Mouse (Mus musculus) left cerebral cortex, postnatal 4 days (tissue): ENCODE results near the gene Cyb561d1. TPM values are rescaled to one million over a fixed set of nuclear protein-coding genes. Genes with fewer than 3 reads are reported as not detected.
A peak's percentile ranks its signal among the peaks of the same experiment; 100 is the strongest.

Experiments used
- DNase-seq: peaks from one replicate; pipeline ENCODE4 v3.0.0-alpha.2; 2022
- intact Hi-C: fragments of 180-260 bp; cut with DNase I; formaldehyde crosslinking; loops from one replicate; pipeline ENCODE4 v1.15.1; 2025
- total RNA-seq, 2 experiments: library from RNA; stranded (reverse); gene quantifications; 2 replicates each; pipeline ENCODE4 v1.2.3; 2021

The Cyb561d1 gene
- total RNA-seq, 2 experiments from 2014 or later = 10.9 to 11.4 TPM

DNA sequence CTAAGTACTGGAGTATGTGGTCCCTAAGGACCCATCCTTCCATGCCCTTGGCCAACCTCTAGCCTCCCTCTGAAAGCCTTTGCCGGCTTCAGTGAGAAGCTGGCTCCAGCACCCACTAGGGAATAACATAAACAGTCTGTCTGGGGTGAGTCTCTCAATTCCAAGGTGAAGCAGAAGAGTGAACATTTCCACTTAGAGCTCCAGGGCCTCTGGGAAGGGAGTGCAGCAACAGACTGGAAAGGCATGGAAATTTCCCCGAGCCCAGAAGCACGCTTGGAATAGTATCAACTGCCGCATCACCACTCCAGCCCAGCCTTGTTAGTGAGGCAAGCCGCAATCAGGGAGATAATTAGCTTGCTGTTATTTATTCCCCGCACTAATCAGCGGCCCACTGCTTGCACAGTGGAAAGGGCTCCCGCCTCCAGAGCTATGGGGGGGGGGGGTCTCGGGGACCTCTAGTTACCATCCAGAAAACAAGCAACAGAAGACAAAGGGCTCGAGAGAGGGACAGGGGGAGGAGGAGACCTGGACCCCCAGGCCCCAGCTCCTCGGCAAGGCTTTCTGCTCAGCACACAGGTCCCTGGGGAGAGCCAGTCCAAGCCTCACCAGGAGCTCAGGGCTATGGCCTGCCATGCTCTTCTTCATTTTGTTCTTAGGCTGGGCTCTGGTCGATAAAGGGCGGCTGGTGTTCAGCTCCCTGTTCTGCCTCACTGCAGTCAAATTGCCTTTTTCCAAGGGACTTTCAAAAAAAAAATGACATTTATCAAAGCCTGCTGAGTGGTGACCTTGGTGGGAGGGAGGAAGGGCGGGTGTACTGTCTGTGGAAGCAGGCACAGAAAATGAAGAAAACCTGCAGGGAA lies 26.1 kb downstream of the Cyb561d1 start:
- DNase-seq = peak; percentile 51
- intact Hi-C loops = no loop called here

DNA sequence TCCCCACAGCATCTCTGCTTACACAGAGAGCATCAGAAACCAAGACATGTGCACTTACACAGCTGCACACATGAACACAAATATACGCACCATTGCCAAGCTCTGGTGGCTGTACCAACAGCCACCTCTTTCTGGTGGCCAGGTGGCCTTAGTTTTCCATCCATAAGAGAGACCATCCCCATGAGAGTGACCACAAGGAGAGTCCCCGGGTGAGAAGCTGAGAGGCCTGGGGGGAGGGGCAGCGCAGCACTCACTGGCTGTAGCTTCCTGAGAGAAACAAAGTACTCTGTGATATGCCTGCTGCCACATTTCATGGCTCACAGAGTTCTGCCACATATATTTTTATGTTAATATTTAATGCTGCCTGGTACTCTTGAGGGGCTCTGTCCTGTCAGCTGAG lies 31.8 kb downstream of the Cyb561d1 start:
- no peak for DNase-seq
- intact Hi-C loops = loop anchor here (5.0 to 10.0 kb wide), 4 partner anchors 33 to 396 kb away; partner anchors contain the start of genes Cyb561d1, Psrc1, Sort1 and Tmem167b

DNA sequence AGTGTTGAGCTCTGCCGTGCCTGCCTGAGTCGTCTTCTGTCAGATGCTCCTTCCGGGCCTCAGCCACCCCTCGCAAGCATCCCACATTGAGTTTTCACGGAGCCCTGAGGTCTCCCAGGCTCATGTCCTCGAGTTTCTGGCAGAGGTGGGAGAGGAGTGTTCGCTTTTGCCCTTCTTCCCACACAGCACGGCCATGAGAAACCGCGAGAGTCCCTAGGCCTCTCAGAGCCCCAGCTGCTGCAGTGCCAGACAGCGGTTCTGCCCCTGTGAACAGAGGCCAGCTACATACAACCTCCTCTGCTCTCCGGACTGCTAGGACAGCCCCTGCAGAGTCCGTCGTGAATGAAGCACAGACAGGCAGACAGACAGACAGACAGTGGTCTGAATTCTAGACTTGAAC lies 33.5 kb downstream of the Cyb561d1 start:
- DNase-seq = no peak
- intact Hi-C loops = loop anchor here (5.0 to 10.0 kb wide), 4 partner anchors 35 to 397 kb away; partner anchors contain the start of genes Cyb561d1, Psrc1, Sort1 and Tmem167b

DNA sequence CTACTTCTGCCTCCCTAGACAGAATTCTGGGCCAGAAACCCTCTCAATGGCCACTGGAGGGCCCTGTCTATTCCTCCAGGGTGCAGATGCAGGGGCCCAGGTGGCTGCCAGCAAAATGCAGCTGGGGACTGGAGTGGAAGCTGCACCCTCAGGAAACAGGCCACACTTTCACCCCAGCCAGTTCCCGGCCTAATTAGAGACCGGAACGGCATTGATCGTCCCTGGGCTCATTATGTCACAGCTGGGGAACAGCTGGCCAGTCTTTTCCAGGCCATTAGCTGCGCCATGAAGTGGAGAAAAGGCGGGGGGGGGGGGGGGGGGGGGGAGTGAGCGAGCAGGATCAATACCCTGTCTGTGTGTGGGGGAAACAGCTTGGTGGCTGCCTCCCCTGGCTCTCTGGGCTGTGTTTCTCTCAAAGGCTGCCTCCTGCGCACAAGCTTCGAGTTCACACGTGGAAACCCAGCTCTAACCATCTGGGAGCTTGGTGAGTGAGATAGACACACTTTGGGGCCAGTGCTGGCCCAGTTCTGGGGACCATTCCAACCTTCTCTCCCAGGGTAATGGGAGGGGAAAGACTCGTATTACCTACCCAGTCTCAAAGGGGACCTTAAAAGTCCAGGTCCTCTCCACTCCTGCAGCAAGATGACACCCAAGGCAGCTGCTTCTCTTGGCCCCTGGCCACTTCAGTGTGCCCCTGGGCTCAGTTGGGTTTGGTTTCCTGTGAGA lies 34.4 kb downstream of the Cyb561d1 start:
- intact Hi-C loops = loop anchor here (5.0 to 10.0 kb wide), 4 partner anchors 36 to 398 kb away; partner anchors contain the start of genes Cyb561d1, Psrc1, Sort1 and Tmem167b
- peak; percentile 62 for DNase-seq

DNA sequence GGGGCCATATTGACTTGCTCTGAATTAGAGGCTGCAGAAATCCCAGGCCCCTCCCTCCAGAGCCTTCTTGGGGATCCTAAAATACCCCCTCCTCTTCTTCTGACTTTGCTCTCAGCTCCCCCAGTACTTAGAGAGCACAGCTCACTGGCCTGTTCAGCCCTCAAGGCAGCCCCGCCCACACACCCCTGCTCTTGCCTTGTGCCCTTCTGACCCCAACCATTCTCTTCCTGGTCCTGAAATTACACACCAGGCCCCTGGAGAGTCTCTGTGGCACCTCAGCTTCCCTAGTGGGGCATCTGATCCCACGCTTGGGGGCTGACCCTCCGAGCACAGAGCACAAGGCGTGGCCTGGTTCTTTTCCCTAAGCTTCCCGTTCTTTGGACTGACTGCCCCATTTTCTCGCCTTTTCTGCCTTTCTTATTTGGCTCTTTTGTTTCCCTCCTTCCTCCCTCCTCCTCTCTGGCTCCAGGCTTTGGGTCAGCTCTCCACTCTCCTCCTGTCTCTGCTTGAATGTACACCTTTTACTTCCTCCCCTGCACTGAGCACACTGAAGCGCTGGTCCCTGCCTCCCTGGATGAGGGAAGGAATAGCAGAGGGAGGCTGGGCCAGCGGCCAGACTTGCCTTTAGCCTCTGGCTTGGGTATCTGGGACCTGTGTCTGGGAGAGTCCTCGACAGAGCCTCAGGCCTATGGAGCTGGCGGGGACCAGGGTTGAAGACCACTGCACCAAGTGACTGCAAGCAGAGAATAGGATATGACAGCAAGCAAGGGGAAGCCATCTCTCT lies 35.3 kb downstream of the Cyb561d1 start:
- DNase-seq = peak; percentile 43
- intact Hi-C loops = loop anchor here (5.0 to 10.0 kb wide), 4 partner anchors 37 to 399 kb away; partner anchors contain the start of genes Cyb561d1, Psrc1, Sort1 and Tmem167b

DNA sequence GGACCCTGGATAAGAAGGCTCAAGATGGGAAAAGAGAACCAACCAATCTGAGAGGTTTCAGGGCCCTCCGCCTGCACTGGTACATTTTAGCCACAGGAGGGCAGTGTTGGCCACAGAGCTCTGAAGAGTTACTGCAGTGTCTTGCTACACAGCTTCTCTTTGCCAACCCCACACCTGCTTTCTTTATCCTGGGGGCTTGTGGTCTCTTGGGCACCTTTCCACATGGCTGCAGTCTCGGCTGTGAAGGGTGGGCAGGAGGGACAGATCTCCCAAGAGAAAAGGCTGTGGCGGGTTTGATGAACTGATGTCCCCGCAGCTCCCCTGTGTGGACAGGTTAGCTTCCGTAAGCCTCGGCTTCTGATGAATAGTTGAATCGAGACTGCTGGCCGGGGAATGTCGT lies 36.2 kb downstream of the Cyb561d1 start:
- intact Hi-C loops = loop anchor here (5.0 to 10.0 kb wide), 4 partner anchors 37 to 400 kb away; partner anchors contain the start of genes Cyb561d1, Psrc1, Sort1 and Tmem167b
- peak; percentile 86 for DNase-seq

DNA sequence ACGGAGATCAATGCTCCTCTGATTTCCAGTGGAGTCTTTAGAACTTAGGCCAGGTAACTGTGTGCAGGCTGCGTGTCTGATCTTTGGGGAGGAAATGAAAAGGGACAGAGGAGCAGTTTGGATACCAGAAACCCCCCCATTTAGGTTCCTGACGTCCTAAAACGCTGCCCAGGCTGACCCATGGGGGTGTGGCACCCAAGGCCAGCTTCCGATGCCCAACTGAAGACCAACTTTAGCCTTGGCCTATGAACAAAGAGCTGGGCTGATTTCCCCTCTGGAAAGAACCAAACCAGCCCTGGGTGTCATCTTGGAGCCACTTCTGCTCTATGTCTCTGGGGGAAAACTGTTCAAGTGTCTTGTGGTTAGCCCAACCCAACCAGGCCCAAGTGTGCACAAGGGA lies 36.9 kb downstream of the Cyb561d1 start:
- intact Hi-C loops = loop anchor here (10.0 kb wide), 3 partner anchors 121 to 401 kb away; partner anchors contain the start of genes Psrc1, Sort1 and Tmem167b
- DNase-seq = no peak

DNA sequence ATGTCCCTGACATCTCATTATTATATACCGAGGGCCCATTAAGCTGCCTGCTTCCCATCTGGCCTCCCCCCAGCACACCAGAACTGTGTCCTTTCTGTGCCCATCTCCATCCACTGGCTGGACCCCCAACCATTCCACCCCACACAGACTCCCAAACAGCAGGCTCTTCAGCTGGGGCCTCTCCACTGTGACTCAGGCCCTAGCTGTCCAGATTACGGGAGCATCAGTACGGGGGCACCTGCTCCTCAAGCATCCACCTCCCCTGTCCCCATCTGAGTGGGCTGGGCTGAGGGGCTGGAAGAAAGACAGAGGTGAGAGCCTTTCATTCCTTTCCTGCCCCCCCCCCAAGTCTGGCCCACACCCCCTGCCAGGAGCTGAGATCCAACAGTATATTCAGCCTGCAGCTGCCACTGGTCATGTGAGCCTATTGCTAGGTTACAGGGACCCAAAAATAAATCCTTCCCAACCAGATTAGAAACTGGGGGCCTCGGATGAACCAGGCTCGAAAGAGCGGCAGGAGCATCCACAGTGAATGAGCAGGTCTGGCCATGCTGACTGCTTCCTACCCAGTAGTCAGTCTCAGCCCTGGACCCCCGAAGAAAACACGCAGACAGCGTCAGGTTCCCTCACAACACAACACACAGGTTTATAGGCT lies 42.5 kb downstream of the Cyb561d1 start:
- intact Hi-C loops = no loop called here
- DNase-seq = no peak

DNA sequence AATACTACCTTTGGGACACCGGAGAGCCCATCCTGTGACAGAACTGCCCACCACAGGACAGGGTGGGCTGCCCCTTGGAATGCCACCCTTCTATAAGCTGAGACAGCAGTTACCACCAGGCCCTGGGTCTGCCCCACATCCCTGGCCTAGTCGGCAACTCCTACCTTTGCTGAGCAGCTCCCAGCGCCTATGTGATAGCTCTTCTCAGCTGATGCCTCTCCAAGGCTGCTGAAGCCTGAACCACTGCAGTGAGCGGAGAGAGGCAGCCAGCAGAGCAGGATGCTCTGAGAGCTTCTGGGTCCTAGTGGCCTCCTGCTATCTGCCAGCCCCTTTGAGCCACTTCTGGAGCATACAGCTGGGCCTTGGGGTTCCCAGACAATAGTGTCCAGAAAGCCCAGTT lies 46.4 kb downstream of the Cyb561d1 start, which contains the start of gene Gpr61:
Gene Gpr61 (minus strand): TSS at position 227 of the 400 bp plus-strand sequence.
- intact Hi-C loops = no loop called here
- no peak for DNase-seq

DNA sequence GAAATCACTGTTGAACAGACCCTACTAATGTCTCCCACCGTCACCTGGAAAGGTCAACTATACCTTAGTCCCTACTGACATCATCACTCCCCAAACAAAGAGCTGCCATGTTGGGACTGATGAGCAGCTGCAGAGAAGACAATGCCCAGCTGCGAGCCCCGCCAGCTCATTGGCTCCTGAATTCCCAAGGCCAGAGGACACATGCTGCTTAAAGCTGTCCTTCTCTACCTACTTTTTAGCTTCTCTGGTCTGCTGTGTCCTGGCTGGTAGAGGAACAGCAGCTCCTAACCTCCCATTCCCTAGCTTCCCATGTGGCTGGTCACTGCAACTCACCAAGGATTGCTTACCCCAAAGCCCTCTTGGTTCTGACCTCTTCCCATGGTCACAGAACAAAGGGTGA lies 48.7 kb downstream of the Cyb561d1 start:
- intact Hi-C loops = no loop called here
- DNase-seq = no peak

DNA sequence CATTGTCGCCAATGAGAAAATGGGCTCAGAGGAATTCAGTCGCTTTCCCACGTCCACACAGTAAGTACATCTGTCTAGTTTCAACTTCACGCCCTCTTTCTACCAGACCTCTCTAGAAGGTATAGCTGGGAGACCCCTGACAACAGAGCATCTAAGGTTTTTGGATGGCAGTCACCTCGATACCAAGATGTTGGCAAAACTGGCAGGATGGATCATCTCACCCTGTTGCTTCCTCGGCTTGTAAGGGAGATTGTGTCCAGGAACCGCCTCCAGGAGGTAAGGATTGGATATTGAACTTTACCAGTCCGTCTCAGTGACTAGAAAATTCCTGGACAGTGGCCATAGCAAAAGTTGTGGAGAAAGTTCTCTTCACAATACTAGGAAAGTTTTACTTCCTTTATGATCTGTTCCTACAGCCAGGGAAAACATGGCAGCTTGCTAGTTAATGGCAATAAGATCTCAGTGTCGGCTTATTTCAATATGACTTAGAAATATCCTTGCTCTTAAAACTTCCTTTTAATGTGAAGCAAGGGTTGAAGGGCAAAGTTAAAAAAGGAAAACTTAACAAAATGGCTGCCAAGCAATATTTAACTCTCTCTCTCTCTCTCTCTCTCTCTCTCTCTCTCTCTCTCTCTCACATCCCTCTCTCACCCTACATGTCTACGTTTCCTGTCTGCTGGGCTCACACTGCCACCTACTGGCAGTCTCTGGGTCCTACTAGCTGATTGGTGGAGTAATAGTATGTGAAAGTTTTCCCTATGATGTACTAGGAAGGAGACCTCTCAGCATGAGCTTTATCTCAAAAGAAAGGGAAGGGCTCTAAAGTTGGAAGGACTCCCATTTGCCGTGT lies 53.4 kb downstream of the Cyb561d1 start:
- intact Hi-C loops = loop anchor here (5.0 kb wide), 2 partner anchors 75 to 280 kb away; no protein-coding TSS in a partner anchor
- DNase-seq = peak; percentile 89

DNA sequence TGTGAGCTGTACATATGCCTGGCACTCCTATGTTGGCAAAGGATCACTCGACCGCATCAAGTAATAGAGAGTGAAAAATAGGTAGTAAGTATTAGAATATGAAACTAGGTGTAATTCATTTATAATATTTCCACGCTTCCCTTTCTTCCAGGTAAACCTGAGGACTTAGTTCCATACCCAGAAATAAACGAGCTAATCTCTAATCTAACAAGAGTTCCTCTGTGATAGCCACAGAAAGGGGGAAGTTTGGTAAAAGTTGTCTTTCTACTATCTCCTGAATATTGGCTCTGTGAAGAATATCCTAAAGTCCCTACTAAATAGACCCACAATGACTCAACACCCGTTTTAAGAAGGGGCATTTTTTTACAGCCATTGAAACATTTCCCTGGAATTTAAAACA lies 54.3 kb downstream of the Cyb561d1 start:
- intact Hi-C loops = loop anchor here (5.0 kb wide), 2 partner anchors 74 to 279 kb away; no protein-coding TSS in a partner anchor
- no peak for DNase-seq

Other genes with a start within 250 kb of the Cyb561d1 start
- gene Gstm3, start 231.9 kb downstream of the Cyb561d1 start, total RNA-seq = not detected
- 1 to 10 TPM; 3.2 to 3.8 TPM for gene Gstm2, start 214.8 kb downstream of the Cyb561d1 start, total RNA-seq
- 10 to 100 TPM; 60.4 to 75.2 TPM for gene Gstm1, start 183.2 kb downstream of the Cyb561d1 start, total RNA-seq
- gene Gstm4, start 156.3 kb downstream of the Cyb561d1 start, total RNA-seq = 10 to 100 TPM; 10.3 to 10.9 TPM
- gene Ampd2, start 114.6 kb downstream of the Cyb561d1 start, total RNA-seq = 10 to 100 TPM; 65.3 to 75.4 TPM
- under 1 TPM in 1 of 2 experiments, not detected in 1; 0.44 TPM for gene Gnat2, start 108.4 kb downstream of the Cyb561d1 start, total RNA-seq
- 10 to 100 TPM; 88.6 to 90.4 TPM for gene Gnai3, start 55.1 kb downstream of the Cyb561d1 start, total RNA-seq
- gene Gpr61, start 46.3 kb downstream of the Cyb561d1 start, total RNA-seq = 10 to 100 TPM; 12.1 to 14.0 TPM
- gene Amigo1, start 14.9 kb downstream of the Cyb561d1 start, total RNA-seq = 10 to 100 TPM; 23.6 to 25.8 TPM
- 10 to 100 TPM; 33.1 to 34.8 TPM for gene Atxn7l2, start 9.7 kb upstream of the Cyb561d1 start, total RNA-seq
- 1 to 10 TPM in 1 of 2 experiments, under 1 TPM in 1; 0.98 to 1.4 TPM for gene Sypl2, start 25.4 kb upstream of the Cyb561d1 start, total RNA-seq
- 10 to 100 TPM; 98.8 to 99.0 TPM for gene Psma5, start 55.7 kb upstream of the Cyb561d1 start, total RNA-seq
- gene Sort1, start 82.9 kb upstream of the Cyb561d1 start, total RNA-seq = 10 to 100 TPM; 90.4 to 93.5 TPM
- under 1 TPM in 1 of 2 experiments, not detected in 1; 0.30 TPM for gene Mybphl, start 163.7 kb upstream of the Cyb561d1 start, total RNA-seq
- 1 to 10 TPM; 4.3 to 6.9 TPM for gene Psrc1, start 182.6 kb upstream of the Cyb561d1 start, total RNA-seq
- 100 to 1,000 TPM; 136 to 149 TPM for gene Celsr2, start 214.3 kb upstream of the Cyb561d1 start, total RNA-seq
- gene Sars, start 244.0 kb upstream of the Cyb561d1 start, total RNA-seq = 100 to 1,000 TPM; 194 to 199 TPM